Mouse (Mus musculus): ENCODE measurements at regions not wholly inside any gene's neighbourhood (a gene's known extent, or its start where the extent isn't known, plus 50 kb on each side); places are given as distances from the start of the nearest gene placed in this dataset.

- DNase-seq (ENCODE audit: low spot score in 2 of 2), result peak in 1 of 2 experiments; percentile 7
Observed at GRCm38 (mm10) chr1:193700217-193700616, 330.1 kb upstream of the Camk1g start.

DNA sequence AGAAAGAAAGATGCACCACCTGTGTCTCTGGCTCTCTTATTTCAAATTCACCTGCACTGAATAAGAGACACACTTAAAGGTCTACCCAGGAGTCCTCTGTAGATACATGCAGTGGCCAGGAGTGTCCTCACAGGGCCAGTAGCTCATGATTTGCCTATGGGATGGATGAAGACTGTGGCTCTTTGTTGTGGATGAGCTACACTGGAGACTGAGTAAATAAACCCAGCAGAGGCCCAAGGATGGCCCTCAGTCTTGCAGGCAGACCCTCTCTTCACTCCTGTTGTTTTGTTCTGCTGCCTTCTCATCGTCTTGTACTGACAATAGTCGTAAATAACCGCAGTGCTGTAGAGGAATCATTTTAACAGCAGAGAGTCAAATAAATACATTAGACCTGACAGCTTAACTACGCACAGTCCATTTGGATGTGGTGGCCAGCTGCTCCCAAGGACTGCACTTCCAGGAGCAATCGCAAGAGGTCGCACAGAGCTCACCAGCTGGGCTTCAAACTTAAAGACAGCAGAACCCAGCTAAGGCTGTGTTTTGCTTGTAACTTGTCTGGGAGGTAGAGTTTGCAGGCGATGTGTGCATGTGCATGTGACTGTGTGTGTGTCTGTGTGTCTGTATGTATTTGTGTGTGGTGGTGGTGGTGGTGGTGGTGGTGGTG lies 328.6 kb upstream of the Camk1g start:
- peak; percentile 80 to 89 for DNase-seq (ENCODE audit: low spot score in 2 of 2)

GRCm38 (mm10) chr1:193697857-193698256 lies 327.8 kb upstream of the Camk1g start:
- DNase-seq (ENCODE audit: low spot score in 2 of 2), result no peak

GRCm38 (mm10) chr1:193697001-193697400 lies 326.9 kb upstream of the Camk1g start:
- no peak for DNase-seq (ENCODE audit: low spot score in 2 of 2)

GRCm38 (mm10) chr1:193692991-193693390 lies 322.9 kb upstream of the Camk1g start:
- DNase-seq (ENCODE audit: low spot score in 2 of 2), result no peak

DNA sequence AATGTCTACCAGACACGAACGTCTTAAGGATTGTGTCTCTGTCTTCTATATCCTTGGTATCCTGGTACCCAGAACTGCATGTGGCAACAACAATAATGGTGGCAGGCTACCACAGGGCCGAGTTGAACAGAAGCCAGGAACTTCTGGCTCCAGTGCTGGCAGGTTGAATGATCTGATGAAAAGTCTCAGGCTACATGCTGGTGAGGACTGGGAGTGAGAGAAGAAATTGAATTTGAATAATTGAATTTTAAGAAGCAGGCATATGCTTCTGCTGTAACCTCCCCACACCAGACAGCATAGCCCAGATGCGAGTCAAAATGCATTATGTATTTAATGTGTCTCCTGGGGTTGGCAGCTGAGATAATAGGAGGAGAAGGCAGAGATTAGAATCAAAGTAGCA lies 319.5 kb upstream of the Camk1g start:
- DNase-seq (ENCODE audit: low spot score in 2 of 2), result no peak

DNA sequence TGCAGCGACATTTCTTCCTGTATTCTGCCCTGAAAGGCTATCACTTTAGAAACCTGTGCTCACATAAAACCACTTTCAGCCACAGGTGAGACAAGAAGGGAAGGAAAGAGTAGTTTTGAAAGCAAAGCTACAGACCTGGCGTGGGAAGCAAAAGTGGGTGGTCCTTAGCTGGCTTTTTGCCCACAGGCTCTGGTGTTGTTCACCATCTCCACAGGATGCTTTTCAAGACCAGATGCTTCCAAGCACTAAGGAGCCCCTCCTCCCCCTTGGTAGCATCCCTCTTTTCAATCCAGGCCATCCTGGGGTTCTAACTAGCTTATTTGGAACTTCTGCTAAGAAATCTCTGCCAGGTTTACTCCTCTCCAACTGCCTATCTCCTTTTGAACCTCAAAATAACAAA lies 312.8 kb upstream of the Camk1g start:
- DNase-seq (ENCODE audit: low spot score in 2 of 2), result no peak

- no peak for DNase-seq (ENCODE audit: low spot score in 2 of 2)
Observed at GRCm38 (mm10) chr1:193678448-193678847, 308.4 kb upstream of the Camk1g start.

DNA sequence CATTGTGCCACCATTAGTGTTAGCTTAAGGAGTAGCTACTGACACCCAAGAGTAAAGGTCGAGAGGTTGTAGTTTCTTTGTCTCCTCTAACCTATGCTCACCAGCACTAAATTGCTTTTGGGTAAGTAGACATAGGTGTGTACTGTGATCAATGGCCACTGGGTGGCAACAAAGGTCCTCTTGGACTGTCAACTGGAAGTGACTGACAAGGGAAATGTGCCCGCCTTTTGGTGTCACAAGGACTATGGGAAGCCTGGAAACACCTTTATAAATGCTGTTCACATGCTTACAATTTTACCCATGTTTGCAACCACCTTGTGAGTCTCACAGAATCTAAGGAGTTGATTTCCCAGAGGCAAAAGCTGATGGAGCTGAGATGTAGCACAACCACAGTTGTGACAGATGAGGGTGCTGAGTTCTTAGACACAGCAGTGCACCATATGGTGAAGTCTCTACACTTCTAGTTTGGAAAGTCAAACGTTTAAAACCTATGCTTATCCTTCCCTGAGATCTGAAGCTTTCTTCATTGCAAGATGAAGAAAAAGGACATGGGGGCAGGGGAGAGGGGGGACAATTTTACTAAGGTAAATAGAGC lies 303.2 kb upstream of the Camk1g start:
- peak; percentile 17 to 50 for DNase-seq (ENCODE audit: low spot score in 2 of 2)

- no peak for DNase-seq (ENCODE audit: low spot score in 2 of 2)
Observed at GRCm38 (mm10) chr1:193672681-193673080, 302.6 kb upstream of the Camk1g start.

DNA sequence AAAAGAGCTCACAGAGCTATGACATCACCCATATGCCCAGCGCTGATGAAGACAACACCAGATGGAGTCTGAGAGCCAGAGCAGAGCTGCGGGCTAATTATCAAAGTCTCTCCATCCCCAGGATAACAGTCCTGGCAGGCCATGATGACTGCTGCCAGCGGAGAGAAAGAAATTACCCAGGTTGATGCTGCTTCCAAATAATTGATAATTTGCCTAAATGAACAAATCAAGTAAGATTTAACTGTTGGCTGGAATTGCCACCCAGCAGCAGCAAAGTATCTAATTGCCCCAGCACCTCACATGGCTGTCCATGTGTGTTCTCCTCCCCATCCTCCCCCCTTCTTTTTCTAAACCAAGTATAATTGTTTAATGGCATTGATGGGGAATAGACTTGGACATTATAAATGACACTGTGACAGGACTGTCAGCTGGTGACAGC lies 301.7 kb upstream of the Camk1g start:
- DNase-seq (ENCODE audit: low spot score in 2 of 2), result no peak

DNA sequence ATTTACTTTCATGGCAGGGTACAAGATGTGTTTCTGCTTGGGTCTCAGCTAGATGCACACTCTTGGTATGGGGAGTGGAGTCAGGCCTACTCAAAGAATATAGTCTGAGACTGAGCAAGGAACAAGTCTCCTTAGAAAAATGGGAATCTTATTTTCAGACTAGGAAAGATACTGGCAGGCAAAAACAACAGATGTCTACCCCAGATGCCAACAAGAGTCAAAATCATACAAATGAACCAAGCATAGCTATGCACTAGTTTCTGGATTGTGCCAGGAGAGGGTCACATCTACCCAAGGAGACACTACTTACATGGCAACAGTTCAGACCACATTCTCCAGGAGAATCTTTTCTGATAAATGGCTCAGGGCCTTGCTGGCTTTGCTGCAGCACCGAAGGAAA lies 300.9 kb upstream of the Camk1g start:
- DNase-seq (ENCODE audit: low spot score in 2 of 2), result peak in 1 of 2 experiments; percentile 64

- DNase-seq (ENCODE audit: low spot score in 2 of 2), result no peak
Observed at GRCm38 (mm10) chr1:193670008-193670407, 299.9 kb upstream of the Camk1g start.

- DNase-seq (ENCODE audit: low spot score in 2 of 2), result no peak
Observed at GRCm38 (mm10) chr1:193668841-193669240, 298.7 kb upstream of the Camk1g start.

GRCm38 (mm10) chr1:193665854-193666253 lies 295.8 kb upstream of the Camk1g start:
- no peak for DNase-seq (ENCODE audit: low spot score in 2 of 2)

GRCm38 (mm10) chr1:193664569-193664968 lies 294.5 kb upstream of the Camk1g start:
- no peak for DNase-seq (ENCODE audit: low spot score in 2 of 2)

- no peak for DNase-seq (ENCODE audit: low spot score in 2 of 2)
Observed at GRCm38 (mm10) chr1:193663587-193663986, 293.5 kb upstream of the Camk1g start.

DNA sequence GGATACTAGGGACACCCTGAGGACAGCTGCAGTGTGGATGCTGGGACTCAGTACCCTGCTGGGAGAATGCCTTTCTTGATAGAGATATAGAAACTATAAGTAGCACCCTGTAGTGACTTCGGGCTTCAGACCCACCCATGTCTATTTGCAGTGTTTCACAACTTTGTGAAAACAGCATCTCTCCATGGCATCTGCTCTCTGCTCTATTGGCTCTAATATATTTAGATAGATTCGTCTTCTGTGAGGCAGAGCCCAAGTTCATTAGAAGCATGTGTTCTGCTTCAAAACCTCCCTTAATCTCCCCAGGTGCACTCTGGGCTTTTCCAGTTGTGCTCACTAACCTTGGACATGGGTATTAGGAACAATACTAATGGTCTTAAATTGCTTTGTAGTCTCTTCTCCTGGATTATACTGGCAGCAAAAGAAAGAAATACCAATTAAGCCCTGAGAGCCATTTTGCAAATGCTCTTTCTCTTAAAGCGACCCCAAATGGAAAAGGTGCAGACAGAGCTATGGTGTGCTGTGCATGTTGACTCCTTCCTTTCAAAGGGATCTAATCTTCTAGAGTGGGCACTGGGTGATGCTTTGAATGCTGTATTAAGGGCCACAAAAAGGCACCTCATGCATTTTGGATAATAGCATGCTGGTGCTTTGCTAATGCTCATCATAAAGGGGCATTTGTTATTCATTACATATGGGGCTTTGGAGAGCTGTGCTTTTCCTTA lies 292.2 kb upstream of the Camk1g start:
- no peak for DNase-seq (ENCODE audit: low spot score in 2 of 2)

GRCm38 (mm10) chr1:193661377-193661776 lies 291.3 kb upstream of the Camk1g start:
- no peak for DNase-seq (ENCODE audit: low spot score in 2 of 2)

DNA sequence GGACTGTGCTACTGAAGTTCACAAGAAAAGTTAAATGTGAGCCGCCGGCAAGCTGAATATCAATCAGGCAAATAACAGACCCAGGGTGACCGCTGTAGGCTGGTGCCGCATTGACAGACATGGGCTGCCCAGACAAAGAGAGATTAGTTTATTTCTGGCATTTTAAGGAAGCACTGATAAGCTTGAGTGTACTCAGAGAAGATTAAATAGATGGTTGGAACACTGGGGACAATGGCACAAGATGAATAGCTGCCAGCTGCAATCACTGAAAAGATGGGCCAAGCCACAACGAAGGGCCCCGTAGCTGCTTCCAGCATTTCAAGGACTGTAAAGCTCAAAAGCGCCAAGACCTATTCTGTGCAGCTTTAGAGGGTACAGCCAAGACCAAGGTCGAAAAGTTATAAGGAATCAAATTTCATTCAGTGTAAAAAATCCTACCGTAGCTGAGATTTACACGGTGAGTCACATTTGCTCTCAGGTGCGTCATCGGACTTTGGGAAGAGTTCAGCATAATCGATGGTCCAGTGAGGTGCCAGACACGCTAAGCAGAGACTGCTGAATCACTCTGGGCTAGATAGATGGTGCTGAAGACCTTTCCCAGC lies 285.1 kb upstream of the Camk1g start:
- DNase-seq (ENCODE audit: low spot score in 2 of 2), result no peak

DNA sequence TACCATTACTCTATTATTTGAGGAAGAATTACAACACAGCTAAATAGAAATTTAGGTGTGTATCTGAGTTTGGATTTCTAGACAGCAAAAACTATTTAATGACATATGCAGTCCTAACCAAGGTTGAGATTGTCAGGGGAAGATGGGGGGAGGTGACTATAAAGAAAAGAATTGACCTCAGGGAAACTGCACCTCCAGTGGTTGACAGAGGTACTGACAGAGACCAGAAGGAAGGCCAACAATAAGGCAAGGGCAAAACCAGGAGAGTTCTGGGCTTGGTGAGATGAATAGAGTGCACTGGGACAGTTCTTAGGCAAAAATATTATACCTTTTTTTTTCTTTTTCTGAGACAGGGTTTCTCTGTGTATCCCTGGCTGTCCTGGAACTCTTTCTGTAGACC lies 280.2 kb upstream of the Camk1g start:
- DNase-seq (ENCODE audit: low spot score in 2 of 2), result no peak

GRCm38 (mm10) chr1:193649400-193649799 lies 279.3 kb upstream of the Camk1g start:
- DNase-seq (ENCODE audit: low spot score in 2 of 2), result no peak

Measured in frontal cortex, postnatal 36 days (tissue).